Mouse (Mus musculus) embryonic facial prominence, embryonic 15.5 days (tissue): Measurements from ENCODE around the gene Eef1e1. TPM values are rescaled to one million over a fixed set of nuclear protein-coding genes. Genes with fewer than 3 reads are reported as not detected.

Experiments used
- ATAC-seq: fragments of 200-750 bp; cut with Nextera tagmentation; 2 replicates; pipeline ENCODE4 v1.8.0; 2017; ENCODE audit warnings: low read depth, moderate TSS enrichment; ENCODE audit not compliant: insufficient number of reproducible peaks, low FRiP score, low TSS enrichment
- H3K27ac ChIP-seq: fragments of 300-500 bp; sonication (generic); replicated peaks from 2 replicates; pipeline ENCODE4 v1.5.1; 2015; ENCODE audit warnings: mild to moderate bottlenecking, inconsistent platforms
- H3K27me3 ChIP-seq: fragments of 300-500 bp; sonication (generic); 2 replicates; pipeline ENCODE4 v1.6.1; 2015; ENCODE audit warnings: inconsistent platforms
- H3K36me3 ChIP-seq: fragments of 300-500 bp; sonication (generic); 2 replicates; pipeline ENCODE4 v1.6.1; 2015; ENCODE audit warnings: mild to moderate bottlenecking, inconsistent platforms
- H3K4me1 ChIP-seq: fragments of 300-500 bp; sonication (generic); 2 replicates; pipeline ENCODE4 v1.6.1; 2015; ENCODE audit warnings: inconsistent platforms
- H3K4me2 ChIP-seq: fragments of 300-500 bp; sonication (generic); replicated peaks from 2 replicates; pipeline ENCODE4 v1.6.1; 2015; ENCODE audit warnings: mild to moderate bottlenecking, inconsistent platforms
- H3K4me3 ChIP-seq: fragments of 300-500 bp; sonication (generic); replicated peaks from 2 replicates; pipeline ENCODE4 v1.5.1; 2015; ENCODE audit warnings: mild to moderate bottlenecking, inconsistent platforms
- H3K9ac ChIP-seq: fragments of 300-500 bp; sonication (generic); 2 replicates; pipeline ENCODE4 v1.6.1; 2015; ENCODE audit warnings: inconsistent platforms
- H3K9me3 ChIP-seq: fragments of 300-500 bp; sonication (generic); replicated peaks from 2 replicates; pipeline ENCODE4 v1.6.1; 2016; ENCODE audit warnings: inconsistent platforms
- WGBS: fragments of 180-500 bp; shearing (Covaris S2); methylation state at CpG from one replicate; pipeline ENCODE4 v1.1.7; 2015; 5-methylcytosine and 5-hydroxymethylcytosine counted together
- polyA plus RNA-seq: library from polyadenylated mRNA; unstranded; fragments of >200 nt; fragmentation: Nextera tagmentation; extraction: Ambion mirVana; gene quantifications from 2 replicates; pipeline ENCODE4 v1.2.1, GENCODE M21; 2015

Gene Eef1e1
- polyA plus RNA-seq, 1 experiment from 2014 or later, result 37.4 TPM

DNA sequence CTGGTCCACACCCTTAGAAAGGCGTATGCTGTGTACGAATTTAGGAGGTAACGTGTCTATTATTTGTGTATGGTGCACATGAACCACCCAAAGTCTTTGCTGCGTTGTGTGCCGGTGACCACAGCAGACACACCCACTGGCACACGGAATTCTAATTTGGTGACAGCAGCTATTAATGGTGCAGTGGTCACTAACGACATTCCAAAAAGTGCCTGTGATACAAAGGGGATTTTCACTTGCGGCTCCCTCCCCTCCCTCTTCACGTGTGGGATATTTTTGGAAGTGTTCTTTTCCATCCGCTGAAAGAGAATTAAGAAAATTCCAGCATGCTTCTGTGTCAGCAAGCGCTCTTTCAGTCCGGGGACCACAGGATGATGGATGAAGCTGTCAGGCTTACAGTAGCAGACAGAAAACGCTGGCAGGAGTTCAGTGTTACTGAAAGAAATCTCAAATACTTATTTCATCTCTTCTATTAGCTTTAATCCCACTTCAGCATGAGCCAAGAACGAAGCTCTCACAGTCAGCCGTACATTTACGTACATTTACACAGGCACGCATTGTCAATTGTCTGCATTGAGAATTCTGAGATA is 56.5 kb downstream of the Eef1e1 start:
- no peak for ATAC-seq
- Histone ChIP-seq H3K9me3 (no peaks in the 10 kb centered on the region), H3K27me3 (no peaks in the 10 kb centered on the region), H3K9ac (no peak overlapping the region), H3K4me2 (no peak overlapping the region), H3K4me3 (no peak overlapping the region), H3K36me3 (peaks cover 10% of the 10 kb centered on the region), H3K4me1 (no peaks in the 10 kb centered on the region), H3K27ac (no peak overlapping the region)
- 72% methylated on average over 17 of the region's 17 CpGs for WGBS

DNA sequence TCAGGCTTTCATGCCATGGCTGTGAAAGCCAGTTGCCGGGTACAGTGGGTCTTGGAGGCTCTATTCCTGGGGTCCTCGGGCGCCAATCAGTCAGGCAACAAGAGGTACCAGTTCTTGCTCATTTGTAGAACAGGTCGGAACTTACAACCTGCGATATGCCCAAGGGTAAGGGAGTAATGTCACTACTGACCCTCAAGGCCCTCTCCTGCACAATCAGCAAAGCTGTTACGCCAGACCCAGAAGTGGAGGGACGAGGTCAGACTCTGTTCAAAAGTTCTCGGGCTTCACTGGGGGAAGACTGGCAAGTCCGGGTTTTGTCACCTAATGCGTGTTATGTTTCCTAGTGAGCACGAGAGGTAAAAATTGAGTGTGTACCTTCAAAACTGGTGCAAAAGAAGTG is 58.0 kb downstream of the Eef1e1 start:
- no peaks in the 10 kb centered on the region for H3K4me1 ChIP-seq
- ATAC-seq, result no peak
- no peaks in the 10 kb centered on the region for H3K9me3 ChIP-seq
- H3K27ac ChIP-seq, result no peak overlapping the region
- peaks cover 10% of the 10 kb centered on the region for H3K36me3 ChIP-seq
- no peaks in the 10 kb centered on the region for H3K27me3 ChIP-seq
- no peak overlapping the region for H3K4me3 ChIP-seq
- H3K9ac ChIP-seq, result no peak overlapping the region
- 89% methylated on average over 11 of the region's 11 CpGs for WGBS
- H3K4me2 ChIP-seq, result no peak overlapping the region

DNA sequence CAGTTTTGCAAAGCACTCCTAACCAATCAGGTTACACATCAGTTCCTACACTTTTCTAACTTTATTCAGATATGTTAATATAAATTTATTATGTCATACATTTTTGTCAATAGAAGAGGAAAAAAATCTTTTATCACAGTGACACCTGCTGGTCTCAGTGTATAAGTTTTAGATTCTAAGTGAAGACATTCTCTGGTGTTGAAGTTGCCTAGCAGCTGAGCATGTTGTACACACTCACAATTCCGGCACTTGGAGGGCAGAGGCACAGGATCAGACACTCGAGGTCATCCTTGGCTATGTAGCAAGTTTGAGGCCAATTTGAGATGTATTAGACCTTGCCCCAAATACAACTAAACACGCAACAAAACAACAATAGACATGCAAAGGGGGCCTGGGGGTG is 61.8 kb downstream of the Eef1e1 start:
- H3K9me3 ChIP-seq, result no peaks in the 10 kb centered on the region
- no peaks in the 10 kb centered on the region for H3K4me1 ChIP-seq
- no peak overlapping the region for H3K4me2 ChIP-seq
- no peak overlapping the region for H3K9ac ChIP-seq
- no peaks in the 10 kb centered on the region for H3K36me3 ChIP-seq
- no peak overlapping the region for H3K27ac ChIP-seq
- no peaks in the 10 kb centered on the region for H3K27me3 ChIP-seq
- no peak overlapping the region for H3K4me3 ChIP-seq
- WGBS, result 66% methylated on average over 3 of the region's 3 CpGs
- ATAC-seq, result no peak

DNA sequence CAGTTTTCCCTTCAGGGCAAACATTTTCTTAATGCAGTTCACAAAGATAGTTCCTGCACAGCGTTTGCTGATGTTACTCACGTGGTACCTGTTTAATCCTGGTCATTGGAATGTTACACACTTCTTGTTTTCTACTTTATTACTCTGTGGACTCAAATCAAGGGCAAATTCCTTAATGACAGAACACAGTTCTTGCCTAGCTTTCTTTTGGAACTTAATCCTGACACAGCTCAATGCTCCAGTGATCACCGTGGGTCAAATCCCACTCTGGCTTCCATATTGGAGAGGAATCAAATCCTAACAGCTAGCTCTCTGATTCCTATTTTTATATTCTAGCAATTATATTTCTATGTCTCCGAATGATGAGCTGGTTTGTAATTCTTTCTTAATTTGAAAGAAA is 62.4 kb downstream of the Eef1e1 start:
- WGBS, result 52% methylated on average over 4 of the region's 4 CpGs
- Histone ChIP-seq H3K27me3 (no peaks in the 10 kb centered on the region), H3K36me3 (no peaks in the 10 kb centered on the region), H3K27ac (no peak overlapping the region), H3K9ac (no peak overlapping the region), H3K4me2 (no peak overlapping the region), H3K4me3 (no peak overlapping the region), H3K4me1 (no peaks in the 10 kb centered on the region), H3K9me3 (no peaks in the 10 kb centered on the region)
- ATAC-seq, result no peak

Other genes with a start within 250 kb of the Eef1e1 start
- gene Txndc5, start 130.2 kb downstream of the Eef1e1 start, polyA plus RNA-seq, result 303 and 309 TPM in 2 replicates
- 16.8 and 17.2 TPM in 2 replicates for gene Bloc1s5, start 23.9 kb downstream of the Eef1e1 start, polyA plus RNA-seq